Mouse (Mus musculus) olfactory bulb, adult 2 months (tissue): ENCODE results near the gene Gm45233.

Experiments
- CTCF ChIP-seq: fragments of 200-500 bp; IDR thresholded peaks from 2 replicates; pipeline ENCODE4 v1.5.1; 2012; ENCODE audit warnings: low read depth, mild to moderate bottlenecking, low read length, moderate library complexity; ENCODE audit not compliant: insufficient read depth
- POLR2A ChIP-seq: fragments of 200-500 bp; IDR thresholded peaks from 2 replicates; pipeline ENCODE4 v1.6.1; 2012; ENCODE audit warnings: mild to moderate bottlenecking, low read depth, low read length, moderate library complexity; ENCODE audit not compliant: insufficient read depth

DNA sequence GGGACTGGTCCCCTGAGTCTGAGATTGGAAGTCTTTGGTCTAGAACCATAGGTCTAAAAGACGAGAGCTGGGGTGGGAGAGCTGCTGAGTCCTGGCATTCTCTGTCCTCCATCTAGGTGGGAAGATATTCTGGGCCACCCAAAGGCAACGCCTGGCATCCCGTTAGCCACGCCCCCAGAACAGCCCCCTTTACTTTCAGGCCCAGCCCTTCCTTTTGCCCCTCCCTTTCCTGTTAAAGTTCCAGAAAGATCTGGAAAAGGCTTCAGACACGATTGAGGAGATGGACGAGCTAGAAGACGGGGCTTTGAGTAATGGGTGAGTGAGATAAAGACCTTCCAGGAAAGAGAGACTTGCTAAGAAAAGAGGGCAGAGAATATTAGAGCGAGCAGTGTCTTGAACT is 16.5 kb upstream of the Gm45233 start, which contains the start of gene Lim2:
- no peak for TF ChIP-seq CTCF
- TF ChIP-seq POLR2A: no peak
